ENCODE assay signal across 10 mouse cellular contexts in the genomic region with DNA sequence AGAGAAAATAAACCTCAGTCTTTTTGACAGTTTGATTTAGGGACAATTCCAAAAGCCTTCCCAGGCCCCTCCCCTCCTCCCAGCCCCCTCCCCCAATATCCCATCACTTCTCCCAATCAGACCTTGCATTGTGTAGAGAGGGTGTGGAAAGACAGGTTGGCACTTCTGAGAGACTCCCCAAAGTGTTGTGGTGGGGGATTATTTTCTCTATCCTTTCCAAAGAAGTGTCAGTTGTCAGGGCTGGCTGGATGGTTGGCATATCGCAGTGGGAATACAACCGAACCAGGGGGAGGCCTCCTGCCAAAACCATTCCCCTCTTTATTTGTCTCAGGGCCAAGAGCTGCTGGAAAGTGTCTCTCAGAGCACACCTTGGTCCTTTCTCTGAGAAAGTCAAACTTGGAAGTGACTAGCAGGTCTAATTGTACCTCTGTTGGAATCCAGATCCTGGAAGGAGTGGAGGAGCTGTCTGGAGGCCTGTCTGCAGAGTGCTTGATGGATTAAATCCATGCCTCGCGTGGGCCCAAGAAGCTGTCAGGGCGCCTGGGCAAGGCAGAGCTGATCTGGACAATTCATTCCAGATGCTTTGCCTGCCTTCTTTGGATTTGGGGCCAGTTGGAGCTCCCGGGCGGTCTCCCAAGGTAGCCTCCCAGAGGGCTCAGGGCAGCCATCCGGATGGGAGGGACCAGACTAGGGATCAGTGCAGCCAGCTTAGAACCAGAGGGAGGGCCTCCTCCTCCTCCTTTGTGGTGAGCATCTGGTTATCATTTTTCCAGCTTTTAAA. TPM values are rescaled to one million over a fixed set of nuclear protein-coding genes. Genes with fewer than 3 reads are reported as not detected.
A peak's percentile ranks its signal among the peaks of the same experiment; 100 is the strongest.
DNase-seq lines count a peak whose midpoint lies in the region; ATAC-seq lines count a peak whose summit lies in the region.
"Had no signal": no experiment of that assay in that cellular context is flagged by ENCODE, and none has a peak within 500 bp of the region (broad histone marks: within the 10 kb centered on the region; RNA-seq: fewer than 3 reads in every experiment).

No protein-coding gene starts in this region.

- intact Hi-C loops in left cerebral cortex, postnatal 25 days (cut with DNase I) = no loop called here

- peak; percentile 42 for DNase-seq in embryo, embryonic 11 days
- no peak for DNase-seq in embryo, embryonic 10 days (ENCODE audit: low spot score)
- peak; percentile 94 for DNase-seq in NIH3T3 (ENCODE audit: low read depth)
- DNase-seq in gastrocnemius, postnatal 10 days = peak; percentile 74
- DNase-seq in heart, postnatal 4 days = peak; percentile 66
- no peak for DNase-seq in left cerebral cortex, postnatal 25 days (ENCODE audit: low spot score in 2 of 2)
- DNase-seq in right cerebral cortex, postnatal 14 days = no peak

- H3K36me3 ChIP-seq in forebrain, embryonic 13.5 days (ENCODE audit: poor library complexity, severe bottlenecking) = no peaks in the 10 kb centered on the region

- WGBS in forebrain, embryonic 13.5 days = 77% methylated on average over 8 of the region's 8 CpGs

- 0 out of 2 replicates have a peak, but pooled peaks cover 3% of the 10 kb centered on the region for H3K4me1 ChIP-seq in forebrain, embryonic 13.5 days

- no peak overlapping the region for H3K27ac ChIP-seq in forebrain, embryonic 13.5 days
- H3K27ac ChIP-seq: hindbrain, postnatal 0 days; macrophage had no signal

- H3K4me3 ChIP-seq in forebrain, embryonic 13.5 days = no peak overlapping the region

- H3K9me3 ChIP-seq in forebrain, embryonic 13.5 days (replicated peaks) = no peaks in the 10 kb centered on the region

- ATAC-seq in forebrain, embryonic 13.5 days = no peak
- ATAC-seq: hindbrain, postnatal 0 days had no signal

- H3K4me2 ChIP-seq in forebrain, embryonic 13.5 days = no peak overlapping the region

- no peaks in the 10 kb centered on the region for H3K27me3 ChIP-seq in forebrain, embryonic 13.5 days

- H3K9ac ChIP-seq in forebrain, embryonic 13.5 days = no peak overlapping the region

RNA-seq across cellular contexts. Expression of a gene that starts 32.3 kb away (rescaled TPM):
- total RNA-seq in gastrocnemius, postnatal 10 days (2021) = 10 to 100 TPM; 26.3 to 29.2 TPM
- 10 to 100 TPM; 46.6 to 48.8 TPM for total RNA-seq in heart, postnatal 4 days (2021)
- 226 and 247 TPM in 2 replicates for polyA plus RNA-seq in forebrain, embryonic 13.5 days (2015; fragmentation: Nextera tagmentation; extraction: Ambion mirVana)
- 10 to 100 TPM; 54.2 to 61.7 TPM for total RNA-seq in left cerebral cortex, postnatal 25 days (2021)

RNA-seq across cellular contexts. Expression of a gene that starts 32.5 kb away (rescaled TPM):
- total RNA-seq in gastrocnemius, postnatal 10 days (2021) = 1 to 10 TPM; 3.8 to 4.1 TPM
- 1 to 10 TPM; 5.5 to 6.8 TPM for total RNA-seq in heart, postnatal 4 days (2021)
- polyA plus RNA-seq in forebrain, embryonic 13.5 days (2015; fragmentation: Nextera tagmentation; extraction: Ambion mirVana) = 38.7 and 40.5 TPM in 2 replicates
- 10 to 100 TPM; 16.5 to 19.1 TPM for total RNA-seq in left cerebral cortex, postnatal 25 days (2021)

RNA-seq across cellular contexts. Expression of a gene that starts 49.8 kb away (rescaled TPM):
- 10 to 100 TPM; 12.3 to 15.0 TPM for total RNA-seq in gastrocnemius, postnatal 10 days (2021)
- total RNA-seq in heart, postnatal 4 days (2021) = 10 to 100 TPM; 25.8 to 26.7 TPM
- polyA plus RNA-seq in forebrain, embryonic 13.5 days (2015; fragmentation: Nextera tagmentation; extraction: Ambion mirVana) = 7.5 and 8.2 TPM in 2 replicates
- total RNA-seq in left cerebral cortex, postnatal 25 days (2021) = 100 to 1,000 TPM; 104 to 107 TPM

Comparison
In these comparisons a context has a peak if more than half of its experiments do, and no peak if none do; other contexts are left out.
1. DNase-seq: peak in embryo, embryonic 11 days (single experiment), NIH3T3 (single experiment), gastrocnemius, postnatal 10 days (single experiment) and heart, postnatal 4 days (single experiment); none in embryo, embryonic 10 days (single experiment), left cerebral cortex, postnatal 25 days (0 of 2) and right cerebral cortex, postnatal 14 days (single experiment).